Mouse (Mus musculus): ENCODE data around the gene S100a2. TPM values are rescaled to one million over a fixed set of nuclear protein-coding genes. Genes with fewer than 3 reads are reported as not detected.

Gene S100a2
- total and polyA plus RNA-seq, 2 experiments from 2014 or later = not detected

- 75% methylated on average over 5 of the region's 5 CpGs for WGBS
- DNase-seq (no peak), ATAC-seq (no peak)
- Histone ChIP-seq H3K4me1 (ENCODE audit: insufficient read depth) (no peaks in the 10 kb centered on the region), H3K27me3 (ENCODE audit: insufficient read depth, low read length) (no peaks in the 10 kb centered on the region), H3K27ac (ENCODE audit: low read depth, low read length) (no peak overlapping the region), H3K4me3 (ENCODE audit: low read depth, low read length) (no peak overlapping the region), H3K9ac (no peak overlapping the region), H3K9me3 (ENCODE audit: low read length) (no peaks in the 10 kb centered on the region), H3K4me2 (ENCODE audit: low read depth) (no peak overlapping the region), H3K36me3 (ENCODE audit: insufficient read depth) (no peaks in the 10 kb centered on the region)
- TF ChIP-seq CTCF (IDR thresholded peaks at IDR 0.05; ENCODE audit: low read depth) = no peak
Measured at GRCm38 (mm10) chr3:90595556-90595955, 5.5 kb downstream of the S100a2 start.

DNA sequence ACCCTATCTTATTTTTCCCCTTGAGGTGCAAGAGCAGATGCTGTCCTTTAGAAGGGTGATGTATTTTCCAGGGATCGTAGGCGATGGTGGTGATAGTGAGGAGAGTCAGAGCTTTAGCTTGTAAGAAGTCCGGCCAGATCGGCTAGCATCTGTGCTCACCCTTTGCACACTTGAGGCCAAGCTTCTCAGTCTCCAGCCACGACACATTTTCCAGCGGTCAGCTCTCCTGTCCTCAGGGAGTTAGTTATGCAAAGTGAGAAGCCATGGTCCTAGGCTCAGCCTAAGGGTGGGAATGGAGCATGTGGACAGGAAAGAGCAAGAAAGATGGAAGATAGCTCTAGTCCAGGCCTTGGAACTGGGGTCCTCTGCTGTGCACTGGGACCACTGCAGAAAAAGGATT, 6.8 kb downstream of the S100a2 start:
- no peak overlapping the region for H3K4me2 ChIP-seq (ENCODE audit: low read depth)
- ATAC-seq (no peak), DNase-seq (no peak)
- no peak for TF ChIP-seq CTCF (IDR thresholded peaks at IDR 0.05; ENCODE audit: low read depth)
- H3K4me3 ChIP-seq (ENCODE audit: low read depth, low read length) = no peak overlapping the region
- no peak overlapping the region for H3K9ac ChIP-seq
- no peaks in the 10 kb centered on the region for H3K27me3 ChIP-seq (ENCODE audit: insufficient read depth, low read length)
- no peaks in the 10 kb centered on the region for H3K36me3 ChIP-seq (ENCODE audit: insufficient read depth)
- H3K9me3 ChIP-seq (ENCODE audit: low read length) = no peaks in the 10 kb centered on the region
- WGBS = 93% methylated on average over 6 of the region's 6 CpGs
- no peak overlapping the region for H3K27ac ChIP-seq (ENCODE audit: low read depth, low read length)
- no peaks in the 10 kb centered on the region for H3K4me1 ChIP-seq (ENCODE audit: insufficient read depth)

GRCm38 (mm10) chr3:90597736-90598135, 7.7 kb downstream of the S100a2 start:
- Histone ChIP-seq H3K4me2 (ENCODE audit: low read depth) (no peak overlapping the region), H3K36me3 (ENCODE audit: insufficient read depth) (no peaks in the 10 kb centered on the region), H3K9me3 (ENCODE audit: low read length) (no peaks in the 10 kb centered on the region), H3K27me3 (ENCODE audit: insufficient read depth, low read length) (no peaks in the 10 kb centered on the region), H3K4me3 (ENCODE audit: low read depth, low read length) (no peak overlapping the region), H3K9ac (no peak overlapping the region), H3K4me1 (ENCODE audit: insufficient read depth) (no peaks in the 10 kb centered on the region), H3K27ac (ENCODE audit: low read depth, low read length) (no peak overlapping the region)
- ATAC-seq (no peak), DNase-seq (no peak)
- WGBS = 37% methylated on average over 6 of the region's 6 CpGs
- no peak for TF ChIP-seq CTCF (IDR thresholded peaks at IDR 0.05; ENCODE audit: low read depth)

DNA sequence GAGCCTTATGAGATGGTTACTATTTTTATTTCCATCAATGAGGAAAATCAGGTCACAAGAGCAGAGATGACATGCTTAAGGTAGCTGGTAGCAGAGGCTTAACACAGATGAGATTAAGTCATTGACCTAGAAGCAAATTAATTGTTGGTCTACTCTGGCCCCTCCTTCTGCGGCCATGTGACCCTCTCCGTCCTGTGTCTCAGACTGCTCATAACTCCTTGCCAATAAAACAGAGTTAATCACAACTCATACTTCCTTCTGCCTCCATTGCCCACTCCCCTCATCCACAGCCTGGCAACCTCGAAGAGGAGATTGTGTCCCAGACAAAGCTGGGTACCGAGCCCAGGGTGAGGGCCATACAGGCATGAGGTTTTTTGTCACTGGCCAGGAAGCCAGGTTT, 8.2 kb downstream of the S100a2 start:
- Histone ChIP-seq H3K36me3 (ENCODE audit: insufficient read depth) (no peaks in the 10 kb centered on the region), H3K9me3 (ENCODE audit: low read length) (no peaks in the 10 kb centered on the region), H3K4me1 (ENCODE audit: insufficient read depth) (no peaks in the 10 kb centered on the region), H3K9ac (no peak overlapping the region), H3K4me3 (ENCODE audit: low read depth, low read length) (no peak overlapping the region), H3K4me2 (ENCODE audit: low read depth) (no peak overlapping the region), H3K27ac (ENCODE audit: low read depth, low read length) (no peak overlapping the region), H3K27me3 (ENCODE audit: insufficient read depth, low read length) (no peaks in the 10 kb centered on the region)
- no peak for TF ChIP-seq CTCF (IDR thresholded peaks at IDR 0.05; ENCODE audit: low read depth)
- 80% methylated on average over 4 of the region's 4 CpGs for WGBS
- DNase-seq = no peak
- no peak for ATAC-seq

GRCm38 (mm10) chr3:90599401-90599800, 9.4 kb downstream of the S100a2 start:
- 79% methylated on average over 3 of the region's 3 CpGs for WGBS
- no peak overlapping the region for H3K4me2 ChIP-seq (ENCODE audit: low read depth)
- H3K27ac ChIP-seq (ENCODE audit: low read depth, low read length) = no peak overlapping the region
- ATAC-seq = no peak
- no peak for DNase-seq
- H3K4me3 ChIP-seq (ENCODE audit: low read depth, low read length) = no peak overlapping the region
- no peaks in the 10 kb centered on the region for H3K9me3 ChIP-seq (ENCODE audit: low read length)
- no peak for TF ChIP-seq CTCF (IDR thresholded peaks at IDR 0.05; ENCODE audit: low read depth)
- H3K9ac ChIP-seq = no peak overlapping the region
- no peaks in the 10 kb centered on the region for H3K36me3 ChIP-seq (ENCODE audit: insufficient read depth)
- no peaks in the 10 kb centered on the region for H3K27me3 ChIP-seq (ENCODE audit: insufficient read depth, low read length)
- 0 out of 2 replicates have a peak, but pooled peaks cover 1% of the 10 kb centered on the region for H3K4me1 ChIP-seq (ENCODE audit: insufficient read depth)

DNA sequence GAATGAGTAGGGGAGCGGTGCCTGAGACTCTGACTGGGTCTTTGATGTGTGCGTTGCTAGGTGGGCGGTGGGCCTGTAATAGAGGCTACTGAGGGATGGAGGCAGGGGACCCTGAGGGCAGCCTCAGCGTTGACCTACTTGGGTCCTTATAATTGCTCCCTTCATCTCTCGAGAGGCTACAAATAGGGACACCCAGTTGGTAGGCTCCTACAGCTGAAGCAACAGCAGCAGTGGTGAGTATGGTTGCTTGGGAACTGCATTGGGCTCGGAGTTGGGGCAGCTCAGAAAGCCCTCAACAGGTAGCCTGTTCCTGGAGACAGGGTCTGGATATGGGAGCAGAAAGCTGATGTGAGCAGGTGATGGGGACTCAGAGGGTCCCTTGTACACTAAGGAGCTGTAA, 10.0 kb downstream of the S100a2 start:
- H3K9ac ChIP-seq = no peak overlapping the region
- H3K4me2 ChIP-seq (ENCODE audit: low read depth) = no peak overlapping the region
- H3K27ac ChIP-seq (ENCODE audit: low read depth, low read length) = no peak overlapping the region
- no peak for TF ChIP-seq CTCF (IDR thresholded peaks at IDR 0.05; ENCODE audit: low read depth)
- no peaks in the 10 kb centered on the region for H3K27me3 ChIP-seq (ENCODE audit: insufficient read depth, low read length)
- ATAC-seq (no peak), DNase-seq (no peak)
- H3K4me3 ChIP-seq (ENCODE audit: low read depth, low read length) = no peak overlapping the region
- 83% methylated on average over 6 of the region's 6 CpGs for WGBS
- H3K4me1 ChIP-seq (ENCODE audit: insufficient read depth) = 0 out of 2 replicates have a peak, but pooled peaks cover 3% of the 10 kb centered on the region
- H3K9me3 ChIP-seq (ENCODE audit: low read length) = no peaks in the 10 kb centered on the region
- H3K36me3 ChIP-seq (ENCODE audit: insufficient read depth) = no peaks in the 10 kb centered on the region

- no peak for TF ChIP-seq CTCF (IDR thresholded peaks at IDR 0.05; ENCODE audit: low read depth)
- DNase-seq = no peak
Measured at GRCm38 (mm10) chr3:90600458-90601195, 10.6 kb downstream of the S100a2 start.

More at GRCm38 (mm10) chr3:90600458-90601195, 10.6 kb downstream of the S100a2 start:
- H3K36me3 ChIP-seq (ENCODE audit: insufficient read depth) = no peaks in the 10 kb centered on the region
- no peak overlapping the region for H3K9ac ChIP-seq
- no peak overlapping the region for H3K27ac ChIP-seq (ENCODE audit: low read depth, low read length)
- no peak overlapping the region for H3K4me2 ChIP-seq (ENCODE audit: low read depth)
- H3K4me1 ChIP-seq (ENCODE audit: insufficient read depth) = 0 out of 2 replicates have a peak, but pooled peaks cover 3% of the 10 kb centered on the region
- no peaks in the 10 kb centered on the region for H3K9me3 ChIP-seq (ENCODE audit: low read length)
- ATAC-seq = no peak
- WGBS = 79% methylated on average over 8 of the region's 8 CpGs
- H3K27me3 ChIP-seq (ENCODE audit: insufficient read depth, low read length) = no peaks in the 10 kb centered on the region
- H3K4me3 ChIP-seq (ENCODE audit: low read depth, low read length) = no peak overlapping the region

Measured in forebrain, postnatal 0 days (tissue).